In genomic region chr1:80665161-80665560, GRCm38 (mm10) we compare ENCODE assay signal across 11 mouse cellular contexts.
A peak's percentile ranks its signal among the peaks of the same experiment; 100 is the strongest.
DNase-seq lines count a peak whose midpoint lies in the region; ATAC-seq and TF ChIP-seq lines count a peak whose summit lies in the region.
"Had no signal": no experiment of that assay in that cellular context is flagged by ENCODE, and none has a peak within 500 bp of the region (broad histone marks: within the 10 kb centered on the region; RNA-seq: fewer than 3 reads in every experiment).

No protein-coding gene starts in this region.

- H3K4me1 ChIP-seq in kidney, embryonic 14.5 days (ENCODE audit: control insufficient read depth, insufficient read depth, low read length): no peaks in the 10 kb centered on the region
- H3K4me1 ChIP-seq in bone marrow macrophage, adult 2 months (ENCODE audit: control insufficient read depth, insufficient read depth, low read length): peaks cover 27% of the 10 kb centered on the region
- H3K4me1 ChIP-seq in forebrain, embryonic 15.5 days: no peaks in the 10 kb centered on the region

- no peak overlapping the region for H3K9ac ChIP-seq in kidney, embryonic 14.5 days (ENCODE audit: low read depth, low read length)
- no peak overlapping the region for H3K9ac ChIP-seq in forebrain, embryonic 15.5 days (replicated peaks)
- H3K9ac ChIP-seq: lung, embryonic 14.5 days had no signal

- H3K27ac ChIP-seq in kidney, embryonic 14.5 days (ENCODE audit: low read depth, low read length): no peak overlapping the region
- peak overlapping the region; percentile 97 for H3K27ac ChIP-seq in bone marrow macrophage, adult 2 months (ENCODE audit: insufficient read depth, low read depth, low read length)
- no peak overlapping the region for H3K27ac ChIP-seq in forebrain, embryonic 15.5 days (replicated peaks)

- peak; percentile 4 for DNase-seq in kidney, adult 11 months
- peak; percentile 18 to 37 for DNase-seq in lung, postnatal 4 days
- DNase-seq in splenic B cell, adult 2 months (ENCODE audit: low read depth, low spot score): peak; percentile 90
- DNase-seq in cerebellum, postnatal 4 days (ENCODE audit: low spot score in 2 of 2): no peak
- DNase-seq in left cerebral cortex, adult 8-10 months (ENCODE audit: low spot score in 2 of 2): no peak
- DNase-seq: cerebellum, adult 8-10 months; kidney, postnatal 25 days; lung, embryonic 14.5 days had no signal

- no peak for TF ChIP-seq POLR2A in bone marrow macrophage, adult 2 months (IDR thresholded peaks at IDR 0.05; ENCODE audit: borderline replicate concordance, low read depth, low read length)

- 86% methylated on average over 6 of the region's 6 CpGs for WGBS in kidney, embryonic 14.5 days
- WGBS in forebrain, embryonic 15.5 days: 95% methylated on average over 6 of the region's 6 CpGs

- no peak overlapping the region for H3K4me3 ChIP-seq in kidney, embryonic 14.5 days (ENCODE audit: low read length)
- peak overlapping the region; percentile 61 for H3K4me3 ChIP-seq in bone marrow macrophage, adult 2 months (ENCODE audit: insufficient read depth, low read length)
- H3K4me3 ChIP-seq in forebrain, embryonic 15.5 days: no peak overlapping the region

- no peaks in the 10 kb centered on the region for H3K9me3 ChIP-seq in kidney, embryonic 14.5 days (ENCODE audit: control insufficient read depth, low read length)
- no peaks in the 10 kb centered on the region for H3K9me3 ChIP-seq in forebrain, embryonic 15.5 days

- no peaks in the 10 kb centered on the region for H3K27me3 ChIP-seq in kidney, embryonic 14.5 days (ENCODE audit: control insufficient read depth, insufficient read depth, low read length)
- H3K27me3 ChIP-seq in splenic B cell, adult 2 months (ENCODE audit: control insufficient read depth, insufficient read depth, low read length, poor library complexity, severe bottlenecking): no peaks in the 10 kb centered on the region; the same call in 1 of the 2 replicates
- H3K27me3 ChIP-seq in forebrain, embryonic 15.5 days: no peaks in the 10 kb centered on the region

- ATAC-seq in kidney, embryonic 14.5 days (ENCODE audit: low FRiP score, low TSS enrichment): no peak
- no peak for ATAC-seq in forebrain, embryonic 15.5 days (replicated peaks)

- H3K36me3 ChIP-seq in kidney, embryonic 14.5 days (ENCODE audit: control insufficient read depth, insufficient read depth, low read length): no peaks in the 10 kb centered on the region
- no peaks in the 10 kb centered on the region for H3K36me3 ChIP-seq in splenic B cell, adult 2 months (ENCODE audit: control insufficient read depth, insufficient read depth, low read length, poor library complexity, severe bottlenecking)
- no peaks in the 10 kb centered on the region for H3K36me3 ChIP-seq in forebrain, embryonic 15.5 days

- TF ChIP-seq CTCF in bone marrow macrophage, adult 2 months (IDR thresholded peaks at IDR 0.05; ENCODE audit: low read depth, low read length): no peak

- H3K4me2 ChIP-seq in kidney, embryonic 14.5 days (replicated peaks; ENCODE audit: low read depth, low read length): no peak overlapping the region
- H3K4me2 ChIP-seq in forebrain, embryonic 15.5 days (replicated peaks): no peak overlapping the region
- H3K4me2 ChIP-seq: lung, embryonic 14.5 days had no signal

Comparison
In these comparisons a context has a peak if more than half of its experiments do, and no peak if none do; other contexts are left out.
1. DNase-seq: peak in kidney, adult 11 months (single experiment), lung, postnatal 4 days (2 of 2) and splenic B cell, adult 2 months (single experiment); none in cerebellum, postnatal 4 days (0 of 2) and left cerebral cortex, adult 8-10 months (0 of 2).